Mouse (Mus musculus) intestine, embryonic 15.5 days (tissue): ENCODE results near the gene Kcnk13. TPM values are rescaled to one million over a fixed set of nuclear protein-coding genes. Genes with fewer than 3 reads are reported as not detected.

Experiments used
- ATAC-seq: fragments of 200-750 bp; cut with Nextera tagmentation; 2 replicates; pipeline ENCODE4 v1.8.0; 2017; ENCODE audit warnings: moderate TSS enrichment, moderate library complexity
- H3K27ac ChIP-seq: fragments of 300-500 bp; sonication (generic); 2 replicates; pipeline ENCODE4 v1.5.1; 2015; ENCODE audit warnings: mild to moderate bottlenecking, inconsistent platforms
- H3K27me3 ChIP-seq: fragments of 300-500 bp; sonication (generic); replicated peaks from 2 replicates; pipeline ENCODE4 v1.6.1; 2015; ENCODE audit warnings: inconsistent platforms
- H3K36me3 ChIP-seq: fragments of 300-500 bp; sonication (generic); 2 replicates; pipeline ENCODE4 v1.6.1; 2015; ENCODE audit warnings: inconsistent platforms
- H3K4me1 ChIP-seq: fragments of 300-500 bp; sonication (generic); replicated peaks from 2 replicates; pipeline ENCODE4 v1.6.1; 2015; ENCODE audit warnings: inconsistent platforms
- H3K4me2 ChIP-seq: fragments of 300-500 bp; sonication (generic); replicated peaks from 2 replicates; pipeline ENCODE4 v1.6.1; 2015; ENCODE audit warnings: mild to moderate bottlenecking, inconsistent platforms
- H3K4me3 ChIP-seq: fragments of 300-500 bp; sonication (generic); replicated peaks from 2 replicates; pipeline ENCODE4 v1.5.1; 2015; ENCODE audit warnings: inconsistent platforms
- H3K9ac ChIP-seq: fragments of 300-500 bp; sonication (generic); 2 replicates; pipeline ENCODE4 v1.6.1; 2015; ENCODE audit warnings: inconsistent platforms
- H3K9me3 ChIP-seq: fragments of 300-500 bp; sonication (generic); 2 replicates; pipeline ENCODE4 v1.6.1; 2016; ENCODE audit warnings: inconsistent platforms
- WGBS: fragments of 180-500 bp; shearing (Covaris S2); methylation state at CpG from one replicate; pipeline ENCODE4 v1.1.7; 2015; 5-methylcytosine and 5-hydroxymethylcytosine counted together
- polyA plus RNA-seq: library from polyadenylated mRNA; unstranded; fragments of >200 nt; fragmentation: Nextera tagmentation; extraction: Ambion mirVana; gene quantifications from 2 replicates; pipeline ENCODE4 v1.2.1, GENCODE M21; 2015

Kcnk13 gene
- polyA plus RNA-seq, 1 experiment from 2014 or later, result 0.72 TPM

- Histone ChIP-seq H3K36me3 (no peaks in the 10 kb centered on the region), H3K4me2 (no peak overlapping the region), H3K9me3 (no peaks in the 10 kb centered on the region), H3K4me1 (no peaks in the 10 kb centered on the region), H3K27ac (no peak overlapping the region), H3K9ac (no peak overlapping the region), H3K4me3 (no peak overlapping the region), H3K27me3 (no peaks in the 10 kb centered on the region)
- ATAC-seq, result no peak
- 79% methylated on average over 8 of the region's 8 CpGs for WGBS
Observed at GRCm38 (mm10) chr12:100079636-100080286, 115.5 kb downstream of the Kcnk13 start.

DNA sequence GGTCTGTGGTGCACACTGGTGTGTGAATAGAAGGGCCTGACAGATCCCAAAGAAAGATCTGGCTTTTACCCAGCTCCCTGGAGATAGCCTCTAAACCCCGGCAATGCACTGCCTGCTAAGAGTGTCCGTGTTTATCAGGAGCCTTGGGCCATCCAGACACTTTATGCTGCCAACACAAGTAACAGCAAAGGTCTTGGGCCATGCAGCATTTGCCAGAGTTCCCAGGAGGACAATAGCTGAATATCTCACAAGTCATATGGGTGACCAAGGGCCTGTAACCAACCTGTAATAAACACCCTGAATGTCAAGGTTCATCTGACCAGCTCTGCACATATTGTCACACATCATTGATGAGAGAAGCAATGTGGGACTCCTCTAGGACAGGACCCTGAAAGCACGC lies 123.7 kb downstream of the Kcnk13 start:
- H3K36me3 ChIP-seq, result no peaks in the 10 kb centered on the region
- WGBS, result 89% methylated on average over 3 of the region's 3 CpGs
- no peak for ATAC-seq
- H3K9me3 ChIP-seq, result no peaks in the 10 kb centered on the region
- H3K9ac ChIP-seq, result no peak overlapping the region
- H3K27me3 ChIP-seq, result no peaks in the 10 kb centered on the region
- no peak overlapping the region for H3K27ac ChIP-seq
- no peaks in the 10 kb centered on the region for H3K4me1 ChIP-seq
- no peak overlapping the region for H3K4me3 ChIP-seq
- no peak overlapping the region for H3K4me2 ChIP-seq

- Histone ChIP-seq H3K4me2 (no peak overlapping the region), H3K36me3 (no peaks in the 10 kb centered on the region), H3K9ac (no peak overlapping the region), H3K9me3 (no peaks in the 10 kb centered on the region), H3K4me1 (no peaks in the 10 kb centered on the region), H3K27me3 (no peaks in the 10 kb centered on the region), H3K27ac (no peak overlapping the region), H3K4me3 (no peak overlapping the region)
- ATAC-seq, result no peak
- WGBS, result 84% methylated on average over 5 of the region's 5 CpGs
Observed at GRCm38 (mm10) chr12:100089265-100089664, 125.0 kb downstream of the Kcnk13 start.

GRCm38 (mm10) chr12:100090750-100091149 lies 126.5 kb downstream of the Kcnk13 start:
- WGBS, result 83% methylated on average over 4 of the region's 4 CpGs
- Histone ChIP-seq H3K27me3 (no peaks in the 10 kb centered on the region), H3K27ac (no peak overlapping the region), H3K9ac (no peak overlapping the region), H3K36me3 (no peaks in the 10 kb centered on the region), H3K4me1 (no peaks in the 10 kb centered on the region), H3K9me3 (no peaks in the 10 kb centered on the region), H3K4me3 (no peak overlapping the region), H3K4me2 (no peak overlapping the region)
- no peak for ATAC-seq

- ATAC-seq, result no peak
- Histone ChIP-seq H3K36me3 (no peaks in the 10 kb centered on the region), H3K27me3 (no peaks in the 10 kb centered on the region), H3K4me2 (no peak overlapping the region), H3K4me1 (no peaks in the 10 kb centered on the region), H3K9me3 (no peaks in the 10 kb centered on the region), H3K9ac (no peak overlapping the region), H3K27ac (no peak overlapping the region), H3K4me3 (no peak overlapping the region)
- 77% methylated on average over 11 of the region's 11 CpGs for WGBS
Observed at GRCm38 (mm10) chr12:100093046-100093445, 128.7 kb downstream of the Kcnk13 start.

GRCm38 (mm10) chr12:100099971-100100706 lies 135.8 kb downstream of the Kcnk13 start:
- Histone ChIP-seq H3K27ac (no peak overlapping the region), H3K27me3 (no peaks in the 10 kb centered on the region), H3K4me2 (no peak overlapping the region), H3K4me1 (no peaks in the 10 kb centered on the region), H3K9me3 (no peaks in the 10 kb centered on the region), H3K36me3 (no peaks in the 10 kb centered on the region), H3K4me3 (no peak overlapping the region), H3K9ac (no peak overlapping the region)
- WGBS, result 50% methylated on average over 3 of the region's 3 CpGs
- peak; percentile 20; the same call in 1 of the 2 replicates for ATAC-seq

GRCm38 (mm10) chr12:100100707-100101030 lies 136.4 kb downstream of the Kcnk13 start:
- no peaks in the 10 kb centered on the region for H3K27me3 ChIP-seq
- no peak overlapping the region for H3K4me2 ChIP-seq

DNA sequence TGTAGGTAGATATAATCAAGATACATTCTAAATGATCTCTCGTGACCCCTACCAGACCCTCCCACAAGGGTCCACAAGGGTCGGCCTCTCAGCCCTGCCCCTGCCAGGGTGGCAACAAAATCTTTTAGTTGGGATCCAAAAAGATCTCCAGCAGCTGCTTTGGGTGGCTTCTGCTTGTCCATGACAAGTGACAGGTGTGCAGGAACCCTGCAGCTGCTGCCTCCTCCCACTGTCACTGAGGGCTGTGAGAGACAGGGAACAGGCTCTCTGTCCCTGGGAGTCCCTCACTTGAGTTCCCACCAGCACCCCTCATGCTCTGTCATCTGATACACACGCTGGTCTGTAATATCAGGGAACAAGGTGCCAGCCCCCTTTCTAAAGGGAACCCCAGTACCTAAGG lies 137.4 kb downstream of the Kcnk13 start:
- ATAC-seq, result no peak
- Histone ChIP-seq H3K4me1 (peaks cover 2% of the 10 kb centered on the region; the same call in 1 of the 2 replicates), H3K4me2 (no peak overlapping the region), H3K9me3 (no peaks in the 10 kb centered on the region), H3K9ac (no peak overlapping the region), H3K27me3 (no peaks in the 10 kb centered on the region), H3K36me3 (no peaks in the 10 kb centered on the region), H3K4me3 (no peak overlapping the region), H3K27ac (no peak overlapping the region)
- WGBS, result 72% methylated on average over 3 of the region's 3 CpGs

More at GRCm38 (mm10) chr12:100100707-100101030, 136.4 kb downstream of the Kcnk13 start:
- Histone ChIP-seq H3K4me1 (no peaks in the 10 kb centered on the region), H3K9ac (no peak overlapping the region), H3K9me3 (no peaks in the 10 kb centered on the region), H3K27ac (no peak overlapping the region), H3K4me3 (no peak overlapping the region), H3K36me3 (no peaks in the 10 kb centered on the region)
- WGBS, result 61% methylated on average over 3 of the region's 3 CpGs
- ATAC-seq, result no peak

DNA sequence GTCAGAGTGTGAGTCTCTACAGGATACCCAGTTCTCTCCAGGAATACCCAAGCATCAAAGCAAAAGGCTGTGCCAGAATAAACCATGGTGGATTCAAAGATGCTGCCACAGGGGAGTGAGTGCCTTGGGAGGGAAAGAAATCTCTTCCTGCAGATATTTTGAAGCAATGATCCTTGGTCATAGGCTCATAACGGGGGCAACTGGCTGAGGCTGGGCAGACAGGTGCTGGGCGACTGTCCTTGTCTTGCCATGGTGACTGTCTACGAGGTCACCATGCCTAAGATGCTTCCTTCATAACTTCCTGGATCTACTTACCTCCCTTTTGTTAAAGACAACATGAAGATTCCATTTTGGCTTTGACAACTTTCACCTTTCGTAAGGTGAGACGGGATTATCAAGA lies 140.2 kb downstream of the Kcnk13 start:
- no peak overlapping the region for H3K4me3 ChIP-seq
- no peak overlapping the region for H3K9ac ChIP-seq
- WGBS, result 86% methylated on average over 5 of the region's 5 CpGs
- no peak overlapping the region for H3K27ac ChIP-seq
- no peak for ATAC-seq
- no peaks in the 10 kb centered on the region for H3K27me3 ChIP-seq
- H3K9me3 ChIP-seq, result no peaks in the 10 kb centered on the region
- H3K4me1 ChIP-seq, result peaks cover 2% of the 10 kb centered on the region; the same call in 1 of the 2 replicates
- H3K36me3 ChIP-seq, result no peaks in the 10 kb centered on the region
- no peak overlapping the region for H3K4me2 ChIP-seq

GRCm38 (mm10) chr12:100106275-100106895 lies 142.1 kb downstream of the Kcnk13 start:
- Histone ChIP-seq H3K4me2 (no peak overlapping the region), H3K27ac (no peak overlapping the region), H3K27me3 (no peaks in the 10 kb centered on the region), H3K4me1 (peaks cover 9% of the 10 kb centered on the region), H3K9ac (no peak overlapping the region), H3K4me3 (no peak overlapping the region), H3K36me3 (no peaks in the 10 kb centered on the region), H3K9me3 (no peaks in the 10 kb centered on the region)
- WGBS, result 10% methylated on average over 20 of the region's 20 CpGs
- peak; percentile 73 for ATAC-seq

DNA sequence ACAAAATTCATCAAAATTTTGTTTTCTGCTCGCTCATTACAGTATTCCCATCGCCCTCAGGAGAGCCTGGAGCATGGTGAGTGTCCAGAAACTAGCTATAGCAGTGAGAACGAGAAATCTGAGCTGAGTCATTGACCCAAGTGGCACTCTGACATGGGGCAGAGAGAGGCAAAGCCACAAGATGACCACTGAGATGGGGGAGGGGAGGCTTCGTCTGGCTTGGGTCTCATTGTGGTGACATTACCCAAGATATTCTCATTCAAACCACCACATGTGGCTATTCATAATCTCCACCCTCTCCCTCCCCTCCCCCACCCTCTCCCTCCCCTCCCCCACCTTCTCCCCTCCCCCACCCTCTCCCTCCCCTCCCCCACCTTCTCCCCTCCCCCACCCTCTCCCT lies 143.1 kb downstream of the Kcnk13 start:
- no peak overlapping the region for H3K9ac ChIP-seq
- ATAC-seq, result no peak
- no peak overlapping the region for H3K4me3 ChIP-seq
- H3K9me3 ChIP-seq, result no peaks in the 10 kb centered on the region
- H3K27me3 ChIP-seq, result no peaks in the 10 kb centered on the region
- H3K36me3 ChIP-seq, result no peaks in the 10 kb centered on the region
- H3K4me2 ChIP-seq, result no peak overlapping the region
- H3K4me1 ChIP-seq, result peaks cover 12% of the 10 kb centered on the region
- 53% methylated on average over 4 of the region's 4 CpGs for WGBS
- H3K27ac ChIP-seq, result no peak overlapping the region

DNA sequence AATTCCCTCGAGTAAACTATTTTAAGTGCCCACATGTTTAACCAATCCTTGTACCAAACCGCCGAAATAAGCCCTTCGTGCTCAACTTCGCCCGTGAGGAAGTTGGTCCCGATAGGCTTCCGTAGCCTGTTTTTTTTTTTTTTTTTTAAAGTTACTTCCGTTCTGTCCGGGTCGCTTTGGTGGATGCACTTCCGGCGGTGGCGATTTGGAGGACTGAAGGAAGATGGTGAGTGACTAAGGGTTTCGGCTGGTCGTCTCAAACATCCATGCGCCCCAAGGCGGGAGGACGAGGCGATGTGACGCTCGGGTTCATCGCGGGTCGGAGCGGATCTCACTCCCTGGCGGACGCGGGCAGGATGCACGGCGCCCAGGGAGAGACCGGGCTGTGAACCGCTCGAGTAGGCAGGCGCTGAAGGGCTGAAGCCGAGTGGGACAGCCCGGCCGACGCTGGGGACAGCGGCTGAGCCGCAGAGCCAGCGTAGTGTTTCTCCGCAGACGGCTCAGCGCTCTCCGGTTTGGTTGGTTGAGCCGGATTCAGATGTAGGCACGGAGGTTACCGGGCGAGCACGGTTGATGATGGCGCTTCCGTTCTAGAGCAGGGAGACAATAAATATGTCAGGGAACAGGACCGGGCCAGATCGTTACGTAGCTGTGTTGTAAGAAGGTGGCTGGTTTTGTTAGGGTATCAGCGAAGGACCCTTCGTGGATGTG lies 145.8 kb downstream of the Kcnk13 start, which contains the start of gene Psmc1:
TSS of gene Psmc1 (plus strand) at position 169 of the 711 bp plus-strand sequence.
- H3K9me3 ChIP-seq, result no peaks in the 10 kb centered on the region
- H3K4me3 ChIP-seq, result peak within 1 kb of the TSS; percentile 84
- peak; percentile 86 for ATAC-seq
- under 1% methylated on average over 58 of the region's 58 CpGs for WGBS
- 0 out of 2 replicates have a peak, but pooled peaks cover 3% of the 10 kb centered on the region for H3K36me3 ChIP-seq
- H3K9ac ChIP-seq, result peak within 1 kb of the TSS; percentile 77
- H3K4me2 ChIP-seq, result peak within 1 kb of the TSS; percentile 81
- H3K27me3 ChIP-seq, result no peaks in the 10 kb centered on the region
- peaks cover 12% of the 10 kb centered on the region for H3K4me1 ChIP-seq
- H3K27ac ChIP-seq, result peak within 1 kb of the TSS; percentile 85
